25 mouse cellular contexts compared by ENCODE assay signal in genomic region chr17:45935291-45935690, GRCm38 (mm10).
DNase-seq lines count a peak whose midpoint lies in the region; ATAC-seq lines count a peak whose summit lies in the region.
"Had no signal": no experiment of that assay in that cellular context is flagged by ENCODE, and none has a peak within 500 bp of the region (broad histone marks: within the 10 kb centered on the region; RNA-seq: fewer than 3 reads in every experiment).

No protein-coding gene starts in this region.

- H3K27ac ChIP-seq in heart, embryonic 10.5 days = peak overlapping the region; percentile 30; the same call in 1 of the 2 replicates
- H3K27ac ChIP-seq in midbrain, embryonic 11.5 days (ENCODE audit: low read depth, low read length) = no peak overlapping the region
- H3K27ac ChIP-seq in midbrain, embryonic 14.5 days (replicated peaks; ENCODE audit: low read depth, low read length) = no peak overlapping the region
- H3K27ac ChIP-seq: forebrain, embryonic 10.5 days; forebrain, embryonic 13.5 days; heart, adult 2 months; hindbrain, embryonic 10.5 days; hindbrain, embryonic 13.5 days had no signal

- H3K27me3 ChIP-seq in heart, embryonic 10.5 days (ENCODE audit: insufficient read depth, poor library complexity, severe bottlenecking) = peaks cover 8% of the 10 kb centered on the region; the same call in 1 of the 2 replicates
- H3K27me3 ChIP-seq in midbrain, embryonic 11.5 days (ENCODE audit: control insufficient read depth, insufficient read depth, low read length) = no peaks in the 10 kb centered on the region
- H3K27me3 ChIP-seq in midbrain, embryonic 14.5 days (ENCODE audit: control insufficient read depth, insufficient read depth, low read length) = no peaks in the 10 kb centered on the region
- H3K27me3 ChIP-seq: hindbrain, embryonic 13.5 days had no signal

- no peak overlapping the region for H3K9ac ChIP-seq in midbrain, embryonic 11.5 days (ENCODE audit: low read length)
- H3K9ac ChIP-seq in midbrain, embryonic 14.5 days (replicated peaks; ENCODE audit: low read length) = no peak overlapping the region
- H3K9ac ChIP-seq: forebrain, embryonic 13.5 days; hindbrain, embryonic 13.5 days had no signal

- H3K4me2 ChIP-seq in midbrain, embryonic 11.5 days = no peak overlapping the region
- no peak overlapping the region for H3K4me2 ChIP-seq in midbrain, embryonic 14.5 days (ENCODE audit: low read length)
- H3K4me2 ChIP-seq: forebrain, embryonic 13.5 days; heart, embryonic 11.5 days; hindbrain, embryonic 13.5 days had no signal

- intact Hi-C loops in heart, postnatal 25 days (cut with DNase I) = no loop called here

- no peak for ATAC-seq in midbrain, embryonic 11.5 days (ENCODE audit: low FRiP score)
- no peak for ATAC-seq in midbrain, embryonic 14.5 days (ENCODE audit: low FRiP score, low TSS enrichment)
- ATAC-seq: activated CD4-positive, CD25-positive, alpha-beta regulatory T cell, adult 4 months; forebrain, embryonic 13.5 days; forebrain, embryonic 16.5 days had no signal

- no peak overlapping the region for H3K4me3 ChIP-seq in heart, embryonic 10.5 days
- no peak overlapping the region for H3K4me3 ChIP-seq in midbrain, embryonic 11.5 days (ENCODE audit: low read depth, low read length)
- H3K4me3 ChIP-seq in midbrain, embryonic 14.5 days (replicated peaks; ENCODE audit: low read depth, low read length) = no peak overlapping the region
- H3K4me3 ChIP-seq: forebrain, embryonic 10.5 days; forebrain, embryonic 13.5 days; heart, adult 2 months; hindbrain, embryonic 10.5 days; hindbrain, embryonic 13.5 days had no signal

- WGBS in heart, embryonic 10.5 days = 63% methylated on average over 4 of the region's 4 CpGs
- WGBS in midbrain, embryonic 11.5 days = 85% methylated on average over 4 of the region's 4 CpGs
- 79% methylated on average over 4 of the region's 4 CpGs for WGBS in midbrain, embryonic 14.5 days

- DNase-seq in heart, embryonic 10.5 days (ENCODE audit: low spot score) = no peak
- DNase-seq in heart, postnatal 25 days (ENCODE audit: low spot score) = no peak
- peak; percentile 56 for DNase-seq in lung, postnatal 25 days (ENCODE audit: low spot score)
- DNase-seq in lung, postnatal 4 days = no peak
- DNase-seq in midbrain, embryonic 11.5 days (ENCODE audit: low spot score, missing footprints) = peak; percentile 69
- DNase-seq in midbrain, embryonic 14.5 days = no peak
- DNase-seq in spleen, postnatal 36 days (ENCODE audit: low spot score in 2 of 2) = no peak
- DNase-seq: adrenal gland, adult 8-10 months; adrenal gland, postnatal 25 days; cerebellum, adult 11-12 months; cerebellum, adult 8-10 months; cerebellum, postnatal 10 days; cerebellum, postnatal 36 days; embryo, embryonic 11 days; gastrocnemius, postnatal 10 days; gastrocnemius, postnatal 36 days; heart, adult 2 months; heart, postnatal 36 days had no signal

- no peaks in the 10 kb centered on the region for H3K9me3 ChIP-seq in heart, embryonic 10.5 days
- H3K9me3 ChIP-seq in midbrain, embryonic 11.5 days (ENCODE audit: control insufficient read depth, low read length) = no peaks in the 10 kb centered on the region
- H3K9me3 ChIP-seq in midbrain, embryonic 14.5 days (ENCODE audit: control insufficient read depth, low read length) = no peaks in the 10 kb centered on the region
- H3K9me3 ChIP-seq: forebrain, embryonic 10.5 days; forebrain, embryonic 13.5 days; hindbrain, embryonic 10.5 days; hindbrain, embryonic 13.5 days had no signal

- H3K36me3 ChIP-seq in heart, embryonic 10.5 days = no peaks in the 10 kb centered on the region
- no peaks in the 10 kb centered on the region for H3K36me3 ChIP-seq in midbrain, embryonic 11.5 days (ENCODE audit: control insufficient read depth, insufficient read depth, low read length)
- H3K36me3 ChIP-seq in midbrain, embryonic 14.5 days (ENCODE audit: control insufficient read depth, insufficient read depth, low read length) = no peaks in the 10 kb centered on the region
- H3K36me3 ChIP-seq: forebrain, embryonic 10.5 days; hindbrain, embryonic 10.5 days; hindbrain, embryonic 13.5 days had no signal

- H3K4me1 ChIP-seq in heart, embryonic 10.5 days = peaks cover 52% of the 10 kb centered on the region
- H3K4me1 ChIP-seq in midbrain, embryonic 11.5 days (ENCODE audit: control insufficient read depth, insufficient read depth, low read length) = peaks cover 18% of the 10 kb centered on the region
- peaks cover 7% of the 10 kb centered on the region for H3K4me1 ChIP-seq in midbrain, embryonic 14.5 days (ENCODE audit: control insufficient read depth, insufficient read depth, low read length)

Comparison
In these comparisons a context has a peak if more than half of its experiments do, and no peak if none do; other contexts are left out.
1. DNase-seq: peak in lung, postnatal 25 days (single experiment) and midbrain, embryonic 11.5 days (single experiment); none in heart, embryonic 10.5 days (single experiment), heart, postnatal 25 days (single experiment), lung, postnatal 4 days (0 of 2), midbrain, embryonic 14.5 days (single experiment) and spleen, postnatal 36 days (0 of 2).